8 mouse cellular contexts compared by ENCODE assay signal in genomic region chr19:5367053-5367359, GRCm38 (mm10). TPM values are rescaled to one million over a fixed set of nuclear protein-coding genes. Genes with fewer than 3 reads are reported as not detected.
DNase-seq lines count a peak whose midpoint lies in the region; ATAC-seq and TF ChIP-seq lines count a peak whose summit lies in the region.

TSS of gene Banf1 (minus strand) at chr19:5367168.

- no peaks in the 10 kb centered on the region for H3K27me3 ChIP-seq in intestine, postnatal 0 days (replicated peaks; ENCODE audit: control insufficient read depth, insufficient read depth, low read length)
- no peaks in the 10 kb centered on the region for H3K27me3 ChIP-seq in midbrain, embryonic 11.5 days (ENCODE audit: control insufficient read depth, insufficient read depth, low read length)

- peak within 1 kb of the TSS; percentile 88 for H3K4me3 ChIP-seq in layer of hippocampus, adult 2 months
- peak within 1 kb of the TSS; percentile 95 for H3K4me3 ChIP-seq in intestine, postnatal 0 days (ENCODE audit: low read depth, low read length)
- H3K4me3 ChIP-seq in midbrain, embryonic 11.5 days (ENCODE audit: low read depth, low read length) = peak within 1 kb of the TSS; percentile 93

- H3K36me3 ChIP-seq in intestine, postnatal 0 days (ENCODE audit: control insufficient read depth, insufficient read depth) = peaks cover 46% of the 10 kb centered on the region
- peaks cover 26% of the 10 kb centered on the region for H3K36me3 ChIP-seq in midbrain, embryonic 11.5 days (ENCODE audit: control insufficient read depth, insufficient read depth, low read length)

- no peaks in the 10 kb centered on the region for H3K9me3 ChIP-seq in intestine, postnatal 0 days (ENCODE audit: control insufficient read depth)
- H3K9me3 ChIP-seq in midbrain, embryonic 11.5 days (ENCODE audit: control insufficient read depth, low read length) = no peaks in the 10 kb centered on the region

- peak within 1 kb of the TSS; percentile 98 for H3K27ac ChIP-seq in layer of hippocampus, adult 2 months
- H3K27ac ChIP-seq in intestine, postnatal 0 days (ENCODE audit: low read depth, low read length) = peak within 1 kb of the TSS; percentile 97
- H3K27ac ChIP-seq in midbrain, embryonic 11.5 days (ENCODE audit: low read depth, low read length) = peak within 1 kb of the TSS; percentile 69

- WGBS in intestine, postnatal 0 days = 0% methylated on average over 33 of the region's 33 CpGs
- under 1% methylated on average over 33 of the region's 33 CpGs for WGBS in midbrain, embryonic 11.5 days

- peak; percentile 2; the same call in 1 of the 2 replicates for ATAC-seq in intestine, postnatal 0 days
- no peak for ATAC-seq in midbrain, embryonic 11.5 days (ENCODE audit: low FRiP score)

- peak within 1 kb of the TSS; percentile 89 for H3K4me2 ChIP-seq in intestine, postnatal 0 days (replicated peaks; ENCODE audit: low read depth)
- peak within 1 kb of the TSS; percentile 86 for H3K4me2 ChIP-seq in midbrain, embryonic 11.5 days

- peak within 1 kb of the TSS; percentile 84 for H3K9ac ChIP-seq in intestine, postnatal 0 days (ENCODE audit: low read depth, low read length)
- H3K9ac ChIP-seq in midbrain, embryonic 11.5 days (ENCODE audit: low read length) = peak within 1 kb of the TSS; percentile 76

- TF ChIP-seq CTCF in layer of hippocampus, adult 2 months (conservative IDR thresholded peaks at IDR 0.05) = no peak
- no peak for TF ChIP-seq CTCF in intestine, postnatal 0 days (IDR thresholded peaks at IDR 0.05; ENCODE audit: low read depth)

- no peak for DNase-seq in layer of hippocampus, adult 2 months (ENCODE audit: low spot score in 2 of 2)
- DNase-seq in layer of hippocampus, adult 9-10 months (ENCODE audit: low spot score) = no peak
- no peak for DNase-seq in adrenal gland, postnatal 4 days (ENCODE audit: low spot score in 2 of 2)
- DNase-seq in gastrocnemius, postnatal 36 days = no peak
- DNase-seq in midbrain, embryonic 11.5 days (ENCODE audit: low spot score, missing footprints) = no peak
- no peak for DNase-seq in cerebellum, adult 9-10 months
- DNase-seq in right cerebral cortex, postnatal 10 days (ENCODE audit: low spot score in 2 of 2) = no peak

- intact Hi-C loops in gastrocnemius, postnatal 36 days (cut with DNase I) = no loop called here

- H3K4me1 ChIP-seq in intestine, postnatal 0 days (replicated peaks; ENCODE audit: control insufficient read depth, insufficient read depth, low read length) = peaks cover 6% of the 10 kb centered on the region; the same call in 1 of the 2 replicates
- H3K4me1 ChIP-seq in midbrain, embryonic 11.5 days (ENCODE audit: control insufficient read depth, insufficient read depth, low read length) = peaks cover 15% of the 10 kb centered on the region

RNA-seq across cellular contexts. Expression of gene Banf1, which starts in this region (rescaled TPM):
- 10 to 100 TPM; 81.0 to 86.2 TPM for total RNA-seq in layer of hippocampus, adult 2 months (2021)
- 100 to 1,000 TPM; 153 to 164 TPM for total RNA-seq in adrenal gland, postnatal 4 days (2021)
- total RNA-seq in gastrocnemius, postnatal 36 days (2021) = 100 to 1,000 TPM; 116 to 124 TPM
- polyA plus RNA-seq in intestine, postnatal 0 days (2015; fragmentation: Nextera tagmentation; extraction: Ambion mirVana) = 309 and 329 TPM in 2 replicates
- polyA plus RNA-seq in midbrain, embryonic 11.5 days (2014; fragmentation: Nextera tagmentation; extraction: Ambion mirVana) = 477 and 512 TPM in 2 replicates
